ENCODE assay signal across 19 mouse cellular contexts in genomic region chr12:15604630-15605029, GRCm38 (mm10).
A peak's percentile ranks its signal among the peaks of the same experiment; 100 is the strongest.
DNase-seq lines count a peak whose midpoint lies in the region; ATAC-seq and TF ChIP-seq lines count a peak whose summit lies in the region.
"Had no signal": no experiment of that assay in that cellular context is flagged by ENCODE, and none has a peak within 500 bp of the region (broad histone marks: within the 10 kb centered on the region; RNA-seq: fewer than 3 reads in every experiment).

No protein-coding gene starts in this region.

- no peak for DNase-seq in gastrocnemius, adult 2 months
- DNase-seq in gastrocnemius, adult 18-20 months (ENCODE audit: low spot score), result no peak
- no peak for DNase-seq in midbrain, postnatal 0 days (ENCODE audit: low spot score)
- DNase-seq: adrenal gland, adult 2 months; adrenal gland, postnatal 25 days; cerebellum, adult 18-20 months; cerebellum, adult 9-11 months; cerebellum, postnatal 36 days; gastrocnemius, postnatal 25 days had no signal

- H3K4me1 ChIP-seq in intestine, postnatal 0 days (replicated peaks; ENCODE audit: control insufficient read depth, insufficient read depth, low read length), result no peaks in the 10 kb centered on the region
- no peaks in the 10 kb centered on the region for H3K4me1 ChIP-seq in intestine, embryonic 16.5 days (ENCODE audit: control insufficient read depth, insufficient read depth, low read length)
- H3K4me1 ChIP-seq in midbrain, postnatal 0 days (ENCODE audit: insufficient read depth, low read length), result no peaks in the 10 kb centered on the region
- H3K4me1 ChIP-seq in midbrain, embryonic 13.5 days (replicated peaks), result peaks cover 17% of the 10 kb centered on the region

- H3K9ac ChIP-seq in intestine, postnatal 0 days (ENCODE audit: low read depth, low read length), result no peak overlapping the region
- H3K9ac ChIP-seq in intestine, embryonic 16.5 days (ENCODE audit: low read depth, low read length), result no peak overlapping the region
- no peak overlapping the region for H3K9ac ChIP-seq in midbrain, postnatal 0 days (replicated peaks; ENCODE audit: low read length, poor library complexity, severe bottlenecking)
- H3K9ac ChIP-seq in midbrain, embryonic 13.5 days (replicated peaks), result no peak overlapping the region
- H3K9ac ChIP-seq: embryonic facial prominence, embryonic 13.5 days; heart, embryonic 15.5 days; hindbrain, embryonic 15.5 days had no signal

- ATAC-seq in intestine, postnatal 0 days, result no peak
- no peak for ATAC-seq in intestine, embryonic 16.5 days
- no peak for ATAC-seq in midbrain, postnatal 0 days (ENCODE audit: low FRiP score)
- ATAC-seq in midbrain, embryonic 13.5 days, result no peak
- ATAC-seq: forebrain, embryonic 14.5 days; inflammation-experienced regulatory T-cells, adult 6 months had no signal

- no peaks in the 10 kb centered on the region for H3K27me3 ChIP-seq in intestine, postnatal 0 days (replicated peaks; ENCODE audit: control insufficient read depth, insufficient read depth, low read length)
- no peaks in the 10 kb centered on the region for H3K27me3 ChIP-seq in intestine, embryonic 16.5 days (replicated peaks; ENCODE audit: control insufficient read depth, insufficient read depth, low read length)
- no peaks in the 10 kb centered on the region for H3K27me3 ChIP-seq in midbrain, postnatal 0 days (ENCODE audit: insufficient read depth, low read length)
- no peaks in the 10 kb centered on the region for H3K27me3 ChIP-seq in midbrain, embryonic 13.5 days
- H3K27me3 ChIP-seq: embryonic facial prominence, embryonic 13.5 days; heart, embryonic 15.5 days; hindbrain, embryonic 15.5 days had no signal

- no peaks in the 10 kb centered on the region for H3K36me3 ChIP-seq in intestine, postnatal 0 days (ENCODE audit: control insufficient read depth, insufficient read depth)
- H3K36me3 ChIP-seq in intestine, embryonic 16.5 days (ENCODE audit: control insufficient read depth, insufficient read depth, low read length), result no peaks in the 10 kb centered on the region
- H3K36me3 ChIP-seq in midbrain, postnatal 0 days (ENCODE audit: insufficient read depth, low read length), result no peaks in the 10 kb centered on the region
- no peaks in the 10 kb centered on the region for H3K36me3 ChIP-seq in midbrain, embryonic 13.5 days
- H3K36me3 ChIP-seq: embryonic facial prominence, embryonic 13.5 days; heart, embryonic 15.5 days; hindbrain, embryonic 10.5 days; hindbrain, embryonic 15.5 days had no signal

- H3K27ac ChIP-seq in gastrocnemius, adult 2 months, result no peak overlapping the region
- H3K27ac ChIP-seq in intestine, postnatal 0 days (ENCODE audit: low read depth, low read length), result no peak overlapping the region
- H3K27ac ChIP-seq in intestine, embryonic 16.5 days (ENCODE audit: low read length), result no peak overlapping the region
- H3K27ac ChIP-seq in midbrain, postnatal 0 days (ENCODE audit: low read depth, low read length), result no peak overlapping the region
- H3K27ac ChIP-seq in midbrain, embryonic 13.5 days, result no peak overlapping the region
- H3K27ac ChIP-seq: embryonic facial prominence, embryonic 13.5 days; heart, embryonic 15.5 days; hindbrain, embryonic 10.5 days; hindbrain, embryonic 15.5 days had no signal

- no peak overlapping the region for H3K4me2 ChIP-seq in intestine, postnatal 0 days (replicated peaks; ENCODE audit: low read depth)
- H3K4me2 ChIP-seq in intestine, embryonic 16.5 days (ENCODE audit: low read depth, low read length), result no peak overlapping the region
- no peak overlapping the region for H3K4me2 ChIP-seq in midbrain, postnatal 0 days (ENCODE audit: low read depth, low read length, poor library complexity, severe bottlenecking)
- no peak overlapping the region for H3K4me2 ChIP-seq in midbrain, embryonic 13.5 days (replicated peaks)
- H3K4me2 ChIP-seq: embryonic facial prominence, embryonic 13.5 days; heart, embryonic 11.5 days; heart, embryonic 15.5 days; hindbrain, embryonic 15.5 days had no signal

- TF ChIP-seq CTCF in gastrocnemius, adult 2 months (IDR thresholded peaks at IDR 0.05), result 0 out of 2 replicates have a peak, but pooled peaks have one; percentile 7
- TF ChIP-seq CTCF in intestine, postnatal 0 days (IDR thresholded peaks at IDR 0.05; ENCODE audit: low read depth), result peak; percentile 16; the same call in 1 of the 2 replicates
- TF ChIP-seq CTCF in midbrain, postnatal 0 days (IDR thresholded peaks at IDR 0.05), result peak; percentile 16; the same call in 1 of the 2 replicates

- WGBS in intestine, postnatal 0 days, result 88% methylated on average over 1 of the region's 1 CpGs
- WGBS in intestine, embryonic 16.5 days, result 83% methylated on average over 1 of the region's 1 CpGs
- 84% methylated on average over 1 of the region's 1 CpGs for WGBS in midbrain, postnatal 0 days
- 87% methylated on average over 1 of the region's 1 CpGs for WGBS in midbrain, embryonic 13.5 days

- intact Hi-C loops in gastrocnemius, adult 2 months (cut with DNase I), result loop anchor here (5.0 kb wide), 2 partner anchors 67 to 103 kb away; no protein-coding TSS in a partner anchor

- no peaks in the 10 kb centered on the region for H3K9me3 ChIP-seq in intestine, postnatal 0 days (ENCODE audit: control insufficient read depth)
- H3K9me3 ChIP-seq in intestine, embryonic 16.5 days (ENCODE audit: control insufficient read depth, low read length), result no peaks in the 10 kb centered on the region
- no peaks in the 10 kb centered on the region for H3K9me3 ChIP-seq in midbrain, postnatal 0 days (ENCODE audit: low read length)
- H3K9me3 ChIP-seq in midbrain, embryonic 13.5 days, result no peaks in the 10 kb centered on the region
- H3K9me3 ChIP-seq: embryonic facial prominence, embryonic 13.5 days; heart, embryonic 15.5 days; hindbrain, embryonic 10.5 days; hindbrain, embryonic 15.5 days had no signal

- no peak overlapping the region for H3K4me3 ChIP-seq in gastrocnemius, adult 2 months
- H3K4me3 ChIP-seq in intestine, postnatal 0 days (ENCODE audit: low read depth, low read length), result no peak overlapping the region
- H3K4me3 ChIP-seq in intestine, embryonic 16.5 days (ENCODE audit: low read length), result no peak overlapping the region
- no peak overlapping the region for H3K4me3 ChIP-seq in midbrain, postnatal 0 days (ENCODE audit: low read depth, low read length)
- no peak overlapping the region for H3K4me3 ChIP-seq in midbrain, embryonic 13.5 days (replicated peaks)
- H3K4me3 ChIP-seq: embryonic facial prominence, embryonic 13.5 days; heart, embryonic 15.5 days; hindbrain, embryonic 10.5 days; hindbrain, embryonic 15.5 days had no signal
